Mouse (Mus musculus): Measurements from ENCODE around the gene Leng9.

The Leng9 gene

DNA sequence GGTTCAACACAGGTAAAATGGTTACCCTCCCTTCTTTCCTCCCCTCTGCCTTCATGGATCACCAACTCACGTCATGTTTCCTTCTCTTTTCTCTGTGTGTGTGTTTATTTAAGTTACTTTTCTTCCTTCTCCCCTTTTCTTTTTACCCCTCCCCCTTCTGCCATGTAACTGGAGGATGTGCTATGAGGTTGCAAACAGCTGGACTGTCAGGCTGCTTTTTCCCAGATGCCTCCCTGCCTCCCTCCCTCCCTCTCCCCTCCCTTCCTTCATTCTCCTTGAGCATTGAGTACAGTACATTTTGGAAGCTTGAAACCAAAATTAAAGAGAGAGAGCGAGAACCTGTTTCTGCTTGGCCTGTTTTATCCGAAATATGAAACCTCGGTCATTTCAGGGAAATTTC, 2.3 kb downstream of the Leng9 start:
- CTCF ChIA-PET: interaction anchor here in 2 of 4 experiments (0.7 to 2.0 kb wide), 4 partner anchors 17 to 320 kb away, joined by 3 to 7 read pairs (median 5); no protein-coding TSS in a partner anchor
- POLR2A ChIA-PET: interaction anchor here (0.6 to 18.6 kb wide), 22 partner anchors 10 to 958 kb away, joined by 3 to 273 read pairs (median 8); partner anchors contain the start of genes Leng8 (in 3 of the 4), Cdc42ep5 (in 2 of the 4), Mboat7 (in 2 of the 4) and Tsen34 (in 2 of the 4)

DNA sequence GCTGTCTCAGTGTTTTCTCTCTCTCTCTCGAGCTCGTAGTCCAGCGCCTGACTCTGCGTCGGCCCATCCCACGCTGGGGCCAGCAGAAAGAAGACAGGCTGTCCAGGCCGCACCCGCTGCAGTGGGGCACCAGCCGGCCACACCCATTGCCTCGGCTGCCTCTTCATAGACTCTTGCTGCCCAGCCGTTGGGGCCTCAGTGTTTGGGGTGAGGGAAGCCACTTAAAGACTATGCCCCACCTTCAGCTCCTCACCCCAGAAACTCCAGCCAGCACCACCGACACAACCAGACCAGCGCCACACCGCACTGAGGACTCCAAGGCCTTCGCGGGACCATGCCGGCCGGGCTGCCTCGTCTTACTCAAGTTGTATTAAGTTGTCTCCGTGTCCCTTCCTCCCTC, 2.8 kb downstream of the Leng9 start:
- ChIA-PET CTCF (interaction anchor here in 2 of 4 experiments (1.6 to 2.4 kb wide), 4 partner anchors 11 to 280 kb away, joined by 6 to 8 read pairs (median 7); partner anchors contain the start of gene Leng8 (in 1 of the 2)), POLR2A (interaction anchor here (0.6 to 18.6 kb wide), 19 partner anchors 8 to 958 kb away, joined by 3 to 273 read pairs (median 8); partner anchors contain the start of genes Leng8 (in 3 of the 4), Cdc42ep5 (in 2 of the 4), Mboat7 (in 2 of the 4) and Tsen34 (in 2 of the 4))

DNA sequence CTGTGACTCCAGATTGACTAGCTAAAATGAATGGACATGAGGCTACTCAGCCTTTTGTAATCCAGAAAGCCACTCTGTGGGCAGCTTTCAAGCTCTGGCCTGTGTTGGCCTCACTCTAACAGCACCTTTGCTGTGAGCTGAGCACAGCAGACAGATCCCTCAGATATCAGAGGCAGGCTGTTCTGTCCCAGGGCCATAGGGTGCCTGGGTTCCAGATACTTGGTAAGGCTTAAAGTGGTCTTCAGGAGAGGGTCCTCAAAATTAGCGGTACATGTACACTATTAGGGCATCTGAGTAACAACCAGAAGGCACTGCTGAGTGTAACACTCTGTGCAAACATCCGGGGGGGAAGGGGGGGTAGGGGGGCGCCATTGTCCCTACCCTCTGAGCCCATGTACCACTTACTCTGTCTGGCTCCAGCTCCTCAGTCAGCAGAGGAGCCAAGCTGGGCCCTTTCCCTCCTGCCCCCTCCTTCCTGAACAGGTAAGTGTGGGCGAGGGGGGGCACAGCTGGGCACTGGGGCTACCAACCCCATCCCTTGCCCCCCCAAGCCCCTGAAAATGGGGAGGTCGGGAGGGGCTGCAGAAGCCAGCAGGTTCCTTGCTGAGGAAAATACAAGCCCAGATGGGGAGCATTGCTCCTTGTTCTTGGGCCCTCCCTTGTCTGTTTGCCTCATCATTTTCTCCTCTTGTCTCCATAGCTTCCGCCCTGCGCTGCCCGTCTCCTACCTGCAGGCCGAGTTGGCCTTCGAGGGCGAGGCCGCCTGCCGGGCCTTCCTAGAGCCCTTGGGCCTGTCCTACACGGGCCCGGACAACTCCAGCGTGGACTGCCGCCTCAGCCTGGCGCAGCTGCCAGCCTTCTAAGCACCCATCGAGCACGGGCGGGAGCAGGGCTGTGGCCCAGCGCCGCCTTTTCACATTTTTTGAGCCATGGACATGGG, 3.7 kb downstream of the Leng9 start:
- POLR2A ChIA-PET: interaction anchor here in 3 of 4 experiments (0.5 to 18.6 kb wide), 26 partner anchors 9 to 730 kb away, joined by 3 to 273 read pairs (median 4); partner anchors contain the start of genes Leng8 (in 3 of the 3), Cdc42ep5 (in 2 of the 3), Mboat7 (in 2 of the 3) and Tsen34 (in 2 of the 3)
- CTCF ChIA-PET: interaction anchor here (0.5 to 2.7 kb wide), 14 partner anchors 9 to 767 kb away, joined by 3 to 11 read pairs (median 6); partner anchors contain the start of gene Leng8 (in 2 of the 4)

DNA sequence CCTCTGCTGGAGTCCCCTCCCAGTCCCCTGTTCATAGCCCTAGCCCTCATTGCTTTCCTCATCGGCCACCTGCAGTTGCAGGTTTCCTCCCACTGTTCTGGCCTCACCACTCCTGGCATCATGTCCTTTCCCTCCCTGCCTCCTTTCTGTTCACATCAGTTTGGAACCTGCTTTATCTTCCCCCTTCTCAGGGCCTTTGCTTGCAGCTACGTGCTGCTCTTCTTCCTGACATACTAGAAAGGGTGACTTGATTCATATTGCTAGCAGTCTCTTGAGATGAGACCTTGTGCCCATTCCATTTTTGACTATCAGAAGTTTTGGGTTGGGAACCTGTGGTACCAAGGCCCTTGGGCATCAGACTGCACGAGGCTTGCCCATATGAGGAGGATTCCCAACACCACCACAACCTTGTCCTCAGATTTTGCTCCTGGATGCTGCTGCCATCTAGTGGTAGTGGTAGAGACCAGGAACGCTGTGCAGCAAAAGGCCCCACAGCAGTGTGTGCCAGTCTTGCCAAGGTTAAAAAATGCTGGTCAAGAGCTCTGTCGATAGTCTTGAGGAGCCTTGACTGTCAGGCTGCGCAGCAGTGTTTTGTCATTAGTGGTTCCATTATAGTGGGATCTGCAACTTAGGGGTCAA, 4.5 kb downstream of the Leng9 start:
- ChIA-PET CTCF (interaction anchor here (0.5 to 2.7 kb wide), 14 partner anchors 9 to 766 kb away, joined by 3 to 11 read pairs (median 7); partner anchors contain the start of gene Leng8 (in 2 of the 4)), POLR2A (interaction anchor here in 3 of 4 experiments (0.6 to 18.6 kb wide), 20 partner anchors 8 to 731 kb away, joined by 3 to 273 read pairs (median 6); partner anchors contain the start of genes Leng8 (in 3 of the 3), Cdc42ep5 (in 1 of the 3), Isoc2a (in 1 of the 3) and Mboat7 (in 1 of the 3))

DNA sequence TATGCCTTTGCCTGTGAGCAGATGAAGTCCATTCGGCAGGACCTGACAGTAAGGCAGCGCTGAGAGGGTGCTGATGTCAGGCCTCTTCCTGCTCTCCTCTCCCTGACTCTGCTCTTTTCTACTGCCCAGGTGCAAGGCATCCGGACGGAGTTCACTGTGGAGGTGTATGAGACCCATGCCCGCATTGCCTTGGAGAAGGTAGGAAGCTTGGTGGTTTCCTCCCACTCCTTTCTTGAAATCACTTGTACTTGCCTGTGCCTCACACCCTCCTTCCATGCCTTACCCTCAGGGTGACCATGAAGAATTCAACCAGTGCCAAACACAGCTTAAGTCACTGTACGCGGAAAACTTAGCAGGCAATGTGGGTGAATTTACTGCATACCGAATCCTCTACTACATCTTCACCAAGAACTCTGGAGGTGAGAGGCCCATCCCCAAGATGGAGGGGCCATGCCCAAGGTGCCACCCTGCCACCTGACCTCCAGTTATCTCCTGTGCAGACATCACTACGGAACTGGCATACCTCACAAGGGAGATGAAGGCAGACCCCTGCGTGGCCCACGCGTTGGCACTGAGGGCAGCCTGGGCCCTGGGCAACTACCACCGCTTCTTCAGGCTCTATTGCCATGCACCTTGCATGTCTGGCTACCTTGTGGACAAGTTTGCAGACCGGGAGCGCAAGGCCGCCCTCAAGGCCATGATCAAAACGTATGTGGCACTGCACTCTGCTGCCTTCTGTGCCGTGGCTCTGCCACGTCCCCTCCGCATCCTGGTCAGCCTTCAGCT, 5.2 kb downstream of the Leng9 start:
- CTCF ChIA-PET: interaction anchor here (1.1 to 2.7 kb wide), 11 partner anchors 8 to 538 kb away, joined by 3 to 11 read pairs (median 7); partner anchors contain the start of gene Leng8 (in 2 of the 4)
- POLR2A ChIA-PET: interaction anchor here in 3 of 4 experiments (0.6 to 18.6 kb wide), 16 partner anchors 8 to 452 kb away, joined by 3 to 273 read pairs (median 8); partner anchors contain the start of genes Leng8 (in 2 of the 3), Cdc42ep5 (in 1 of the 3), Mboat7 (in 1 of the 3) and Tsen34 (in 1 of the 3)

DNA sequence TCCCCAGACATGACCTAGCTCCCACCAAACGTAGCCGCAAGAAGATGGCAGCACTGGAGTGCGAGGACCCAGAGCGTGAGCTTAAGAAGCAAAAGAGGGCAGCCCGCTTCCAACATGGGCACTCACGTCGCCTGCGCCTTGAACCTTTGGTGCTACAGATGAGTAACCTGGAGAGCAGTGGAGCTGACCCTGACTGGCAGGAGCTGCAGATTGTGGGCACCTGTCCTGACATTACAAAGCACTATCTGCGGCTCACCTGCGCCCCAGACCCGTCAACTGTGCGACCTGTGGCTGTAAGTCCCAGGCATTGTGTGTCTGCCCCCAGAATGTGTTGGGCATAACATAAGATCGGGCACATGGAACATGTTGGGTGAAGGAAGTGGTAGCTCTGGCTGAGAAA, 6.1 kb downstream of the Leng9 start:
- ChIA-PET CTCF (interaction anchor here in 3 of 4 experiments (0.5 to 2.5 kb wide), 5 partner anchors 11 to 756 kb away, joined by 3 to 11 read pairs (median 3); no protein-coding TSS in a partner anchor), POLR2A (interaction anchor here in 2 of 4 experiments (0.7 to 18.6 kb wide), 9 partner anchors 7 to 439 kb away, joined by 3 to 273 read pairs (median 7); partner anchors contain the start of genes Leng8 (in 2 of the 2) and Ttyh1 (in 1 of the 2))

DNA sequence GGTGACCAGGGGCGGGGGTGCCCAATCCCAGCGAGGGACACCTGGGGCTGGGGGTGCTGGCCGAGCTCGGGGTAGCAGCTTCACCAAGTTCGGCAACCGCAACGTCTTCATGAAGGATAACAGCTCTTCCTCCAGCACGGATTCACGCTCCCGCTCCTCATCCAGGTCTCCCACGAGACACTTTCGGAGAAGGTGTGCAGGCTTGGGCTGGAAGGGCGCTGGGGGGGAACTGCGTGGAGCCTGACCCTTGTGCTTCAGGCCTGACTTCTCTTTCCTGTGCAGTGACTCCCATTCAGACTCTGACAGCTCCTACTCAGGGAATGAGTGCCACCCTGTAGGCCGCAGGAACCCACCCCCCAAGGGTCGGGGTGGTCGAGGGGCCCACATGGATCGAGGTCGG, 6.7 kb downstream of the Leng9 start:
- POLR2A ChIA-PET: interaction anchor here in 2 of 4 experiments (1.4 to 18.6 kb wide), 7 partner anchors 6 to 21 kb away, joined by 3 to 273 read pairs (median 8); partner anchors contain the start of genes Leng8 (in 2 of the 2) and Ttyh1 (in 1 of the 2)
- CTCF ChIA-PET: interaction anchor here in 2 of 4 experiments (0.6 to 2.5 kb wide), 5 partner anchors 12 to 284 kb away, joined by 3 to 11 read pairs (median 3); partner anchors contain the start of gene Cdc42ep5 (in 1 of the 2)

DNA sequence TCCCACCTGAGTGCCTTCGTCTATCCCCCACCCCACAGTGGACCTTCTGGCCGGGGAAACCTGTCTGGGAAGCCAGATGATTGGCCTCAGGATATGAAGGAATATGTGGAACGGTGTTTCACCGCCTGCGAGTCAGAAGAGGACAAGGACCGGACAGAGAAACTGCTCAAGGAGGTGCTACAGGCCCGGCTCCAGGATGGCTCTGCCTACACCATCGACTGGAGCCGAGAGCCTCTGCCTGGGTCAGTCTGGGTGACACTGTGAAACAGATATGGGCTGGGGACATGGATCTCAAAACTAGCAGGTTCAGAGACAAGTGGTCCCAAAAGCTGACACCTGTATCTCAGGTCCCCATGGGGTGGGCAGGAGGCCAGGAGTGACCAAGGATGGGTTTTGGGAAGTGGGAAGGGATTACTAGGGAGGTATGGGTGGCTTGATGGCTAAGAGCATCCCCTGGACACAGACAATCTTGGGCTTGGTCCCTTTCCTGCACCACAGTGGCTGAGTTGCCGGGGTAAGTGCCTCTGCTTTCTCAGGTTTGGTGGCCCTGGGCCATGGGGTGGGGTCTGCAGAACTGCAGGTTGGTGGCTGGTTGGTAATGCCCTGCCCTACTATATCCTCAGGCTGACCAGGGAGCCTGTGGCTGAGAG, 7.3 kb downstream of the Leng9 start:
- POLR2A ChIA-PET: interaction anchor here in 1 of 4 experiments (1.0 to 18.6 kb wide), 4 partner anchors 7 to 449 kb away, joined by 4 to 273 read pairs (median 49); partner anchors contain the start of genes Leng8 and Ttyh1
- CTCF ChIA-PET: interaction anchor here in 1 of 4 experiments (0.6 to 2.5 kb wide), 3 partner anchors 12 to 371 kb away, joined by 3 to 11 read pairs (median 3); partner anchors contain the start of gene Cdc42ep5

DNA sequence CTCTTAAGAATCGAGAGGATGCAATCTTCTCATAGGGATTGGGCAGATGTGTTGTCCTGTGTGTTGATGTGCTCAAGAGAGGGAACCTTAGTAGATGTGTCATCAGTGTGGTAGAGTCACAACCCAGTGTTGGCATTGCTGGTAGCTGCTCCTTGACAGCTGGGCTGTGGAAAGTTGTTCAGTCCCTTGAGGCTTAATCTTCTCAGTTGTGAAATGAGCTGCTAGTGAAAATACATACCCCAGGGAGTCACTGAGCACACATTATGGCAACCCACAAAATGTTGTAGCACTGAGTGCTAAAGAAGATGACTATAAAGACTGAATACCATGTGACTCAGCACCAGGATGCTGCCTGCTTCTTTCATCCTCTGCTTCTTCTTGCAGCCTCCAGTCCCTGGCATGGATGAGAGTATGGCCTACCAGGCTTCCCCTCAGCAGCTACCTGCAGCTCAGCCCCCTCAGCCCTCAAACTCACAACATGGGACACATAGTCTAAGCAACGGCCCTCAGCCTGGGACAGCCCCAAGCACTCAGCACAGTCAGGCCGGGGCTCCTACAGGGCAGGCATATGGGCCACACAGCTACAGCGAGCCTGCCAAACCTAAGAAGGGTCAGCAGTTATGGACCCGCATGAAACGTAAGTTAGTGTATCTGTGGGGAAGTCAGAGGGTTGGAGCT, 8.4 kb downstream of the Leng9 start:
- POLR2A ChIA-PET: interaction anchor here in 3 of 4 experiments (0.8 to 18.6 kb wide), 11 partner anchors 8 to 448 kb away, joined by 3 to 273 read pairs (median 5); partner anchors contain the start of genes Leng9 (in 3 of the 3), Cdc42ep5 (in 1 of the 3) and Ttyh1 (in 1 of the 3)
- CTCF ChIA-PET: interaction anchor here in 2 of 4 experiments (0.8 to 1.3 kb wide), 3 partner anchors 22 to 372 kb away, joined by 3 to 4 read pairs (median 3); partner anchors contain the start of gene Ttyh1 (in 1 of the 2)

DNA sequence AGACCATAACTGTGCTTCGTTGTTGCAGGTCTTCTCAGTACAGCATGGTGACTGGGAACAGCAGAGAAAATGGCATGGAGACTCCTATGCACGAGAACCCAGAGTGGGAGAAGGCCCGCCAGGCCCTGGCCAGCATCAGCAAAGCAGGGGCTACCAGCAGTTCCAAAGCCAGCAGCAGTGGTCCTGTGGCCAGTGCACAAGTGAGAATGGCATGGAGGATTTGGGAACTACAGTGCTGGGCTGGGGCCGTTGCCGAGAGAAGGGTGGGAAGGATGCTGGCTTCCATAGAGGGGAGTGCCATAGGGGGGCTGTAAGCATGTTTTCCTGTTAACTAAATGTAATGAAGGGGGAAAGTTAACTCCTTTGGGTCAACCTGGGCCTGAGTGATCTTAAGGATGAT, 10.8 kb downstream of the Leng9 start:
- CTCF ChIA-PET: interaction anchor here in 1 of 4 experiments (0.5 to 0.9 kb wide), 2 partner anchors 22 to 332 kb away, joined by 3 read pairs; no protein-coding TSS in a partner anchor

DNA sequence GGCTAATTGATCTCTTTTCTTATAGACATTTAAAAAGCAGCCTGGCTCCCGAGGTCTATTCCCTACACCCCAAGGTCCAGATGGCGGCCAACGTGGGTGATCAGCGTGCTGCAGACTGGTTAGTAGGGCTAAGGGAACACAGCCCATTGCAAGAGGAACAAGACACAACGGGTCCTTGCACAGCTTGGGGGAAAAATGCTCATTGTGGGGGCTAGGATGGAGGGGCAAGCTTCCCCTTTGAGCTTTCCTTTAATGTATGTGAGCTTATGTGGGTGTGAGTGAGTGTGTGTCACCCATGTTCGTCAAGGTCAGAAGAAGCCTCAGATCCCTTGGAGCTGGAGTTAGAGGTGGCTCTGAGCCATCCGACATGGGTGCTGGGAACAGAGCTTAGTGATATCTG, 11.5 kb downstream of the Leng9 start:
- POLR2A ChIA-PET: interaction anchor here in 3 of 4 experiments (0.9 to 18.6 kb wide), 13 partner anchors 8 to 493 kb away, joined by 3 to 273 read pairs (median 22); partner anchors contain the start of genes Leng9 (in 3 of the 3), Cnot3 (in 1 of the 3) and Ttyh1 (in 1 of the 3)
- CTCF ChIA-PET: interaction anchor here in 2 of 4 experiments (0.5 to 0.9 kb wide), 3 partner anchors 14 to 333 kb away, joined by 3 read pairs; no protein-coding TSS in a partner anchor

More for the DNA sequence above, 10.8 kb downstream of the Leng9 start:
- POLR2A ChIA-PET: interaction anchor here in 3 of 4 experiments (0.5 to 18.6 kb wide), 15 partner anchors 7 to 494 kb away, joined by 3 to 273 read pairs (median 7); partner anchors contain the start of genes Leng9 (in 3 of the 3), Cnot3 (in 1 of the 3) and Ttyh1 (in 1 of the 3)

DNA sequence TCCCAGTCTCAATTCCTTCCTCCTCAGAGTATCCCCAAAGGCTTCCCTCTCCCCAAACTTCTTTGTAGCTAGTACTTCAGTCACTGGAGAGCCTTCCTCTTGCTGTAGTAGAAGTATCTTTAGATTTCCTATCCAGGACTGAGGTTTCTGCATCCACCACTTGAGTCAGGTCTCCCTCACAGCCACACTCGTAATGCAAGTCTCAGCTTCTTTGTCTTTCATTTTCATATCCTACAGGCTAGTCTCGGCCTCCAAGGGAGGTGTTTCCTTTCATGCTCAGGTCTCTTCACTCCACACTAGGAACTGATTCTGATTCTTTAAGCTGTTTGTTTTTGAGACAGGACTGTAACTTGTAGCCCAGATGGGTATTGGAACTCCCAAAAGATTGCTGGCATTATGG, 12.0 kb downstream of the Leng9 start:
- POLR2A ChIA-PET: interaction anchor here in 3 of 4 experiments (0.9 to 18.6 kb wide), 14 partner anchors 7 to 493 kb away, joined by 3 to 273 read pairs (median 26); partner anchors contain the start of genes Leng9 (in 3 of the 3), Cdc42ep5 (in 2 of the 3), Cnot3 (in 1 of the 3) and Ttyh1 (in 1 of the 3)
- CTCF ChIA-PET: interaction anchor here in 2 of 4 experiments (0.8 to 0.9 kb wide), 2 partner anchors 289 to 333 kb away, joined by 3 read pairs; no protein-coding TSS in a partner anchor

DNA sequence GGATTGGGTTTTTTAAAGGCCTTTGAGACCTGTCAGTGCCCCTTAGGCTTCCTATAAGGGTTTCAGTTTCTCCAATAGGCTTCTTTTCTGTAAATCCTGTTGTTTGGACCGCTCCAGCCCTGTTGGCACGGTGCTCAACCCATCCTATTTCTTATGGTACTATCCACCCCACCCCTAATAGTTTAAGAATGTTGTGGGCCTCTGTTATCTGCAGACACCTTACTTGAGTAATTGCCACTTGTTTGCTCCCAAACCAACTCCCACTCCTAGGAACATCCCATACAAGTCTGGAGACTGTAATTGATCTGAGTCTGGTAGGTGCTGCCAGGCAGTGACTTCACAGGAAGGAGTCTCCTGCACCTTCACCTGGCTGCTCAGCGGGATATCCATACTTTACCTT, 12.4 kb downstream of the Leng9 start:
- ChIA-PET CTCF (interaction anchor here in 2 of 4 experiments (2.2 to 2.4 kb wide), 2 partner anchors 8 to 13 kb away, joined by 11 to 18 read pairs; no protein-coding TSS in a partner anchor), POLR2A (interaction anchor here in 3 of 4 experiments (1.2 to 18.6 kb wide), 19 partner anchors 9 to 492 kb away, joined by 3 to 273 read pairs (median 15); partner anchors contain the start of genes Leng9 (in 3 of the 3), Cdc42ep5 (in 2 of the 3), Cnot3 (in 1 of the 3) and Ppp1r12c (in 1 of the 3))
